ENCODE assay signal across 8 mouse cellular contexts in the genomic region with DNA sequence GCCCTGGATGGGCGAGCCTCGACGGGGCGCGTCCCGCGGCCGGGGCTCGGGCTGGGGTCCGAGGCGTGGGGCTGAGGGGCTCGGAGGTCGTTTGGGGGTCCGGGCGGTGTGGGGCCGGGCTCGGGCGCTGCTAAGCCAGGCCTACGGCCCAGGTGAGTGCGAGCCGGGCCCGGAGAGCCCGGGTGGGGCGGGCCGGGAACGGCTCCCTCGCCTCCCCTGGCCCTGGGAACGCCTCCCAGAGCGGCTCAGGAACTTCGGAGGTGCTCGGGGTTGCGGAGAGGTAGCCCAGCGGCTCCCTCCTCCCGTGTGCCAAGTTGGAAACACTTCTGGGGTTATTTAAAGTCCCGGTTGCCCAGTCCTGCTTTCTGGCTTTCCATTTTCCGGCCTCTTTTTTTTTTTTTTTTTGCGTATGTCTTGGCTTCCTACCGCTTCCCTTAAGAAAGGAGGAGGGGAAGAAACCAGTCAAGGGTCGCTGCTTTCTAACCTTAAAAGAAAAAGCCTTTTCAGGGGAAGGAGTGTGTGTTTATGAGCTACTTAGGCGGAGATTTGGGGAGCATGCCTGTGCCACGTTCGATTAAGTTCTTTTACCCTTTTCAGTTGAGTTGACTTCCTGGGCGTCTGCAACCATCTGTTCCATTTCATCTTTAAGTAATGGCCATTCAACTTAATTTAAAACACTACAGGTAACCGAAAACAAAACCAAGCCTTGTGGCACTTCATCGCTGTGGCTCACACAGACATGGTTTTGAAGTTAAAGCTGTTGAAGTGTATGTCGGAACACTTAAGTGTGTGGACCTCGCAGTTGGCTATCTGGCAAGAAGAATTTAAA. TPM values are rescaled to one million over a fixed set of nuclear protein-coding genes. Genes with fewer than 3 reads are reported as not detected.
DNase-seq lines count a peak whose midpoint lies in the region; ATAC-seq and TF ChIP-seq lines count a peak whose summit lies in the region.

No protein-coding gene starts in this region.

- 4% methylated on average over 47 of the region's 47 CpGs for WGBS in heart, embryonic 10.5 days
- 4% methylated on average over 43 of the region's 47 CpGs for WGBS in forebrain, embryonic 11.5 days
- whole genome bisulfite sequencing in limb, embryonic 15.5 days = 3% methylated on average over 43 of the region's 47 CpGs

- DNase-seq in heart, embryonic 10.5 days (ENCODE audit: low spot score) = no peak
- DNase-seq in heart, adult 8-10 months (ENCODE audit: low spot score) = no peak
- DNase-seq in forebrain, embryonic 11.5 days (ENCODE audit: low spot score) = no peak
- DNase-seq in splenic B cell, adult 2 months (ENCODE audit: low read depth, low spot score) = peak; percentile 20
- DNase-seq in layer of hippocampus, adult 18-20 months (ENCODE audit: low spot score in 2 of 2) = no peak
- no peak for DNase-seq in ovary, adult 18-20 months (ENCODE audit: low spot score)

- H3K4me3 ChIP-seq in heart, embryonic 10.5 days = peak overlapping the region; percentile 99
- H3K4me3 ChIP-seq in E14TG2a.4 (replicated peaks; ENCODE audit: low read length) = peak overlapping the region; percentile 92
- H3K4me3 ChIP-seq in forebrain, embryonic 11.5 days (ENCODE audit: low read depth, low read length) = peak overlapping the region; percentile 91
- peak overlapping the region; percentile 89 for H3K4me3 ChIP-seq in limb, embryonic 15.5 days

- H3K9me3 ChIP-seq in heart, embryonic 10.5 days = no peaks in the 10 kb centered on the region
- no peaks in the 10 kb centered on the region for H3K9me3 ChIP-seq in E14TG2a.4 (ENCODE audit: low read length)
- H3K9me3 ChIP-seq in forebrain, embryonic 11.5 days (ENCODE audit: control insufficient read depth, low read length) = no peaks in the 10 kb centered on the region
- no peaks in the 10 kb centered on the region for H3K9me3 ChIP-seq in limb, embryonic 15.5 days

- peak overlapping the region; percentile 62 for H3K4me2 ChIP-seq in forebrain, embryonic 11.5 days (ENCODE audit: low read depth, low read length, severe bottlenecking)
- H3K4me2 ChIP-seq in limb, embryonic 15.5 days = peak overlapping the region; percentile 86

- no peak for TF ChIP-seq CTCF in E14TG2a.4 (conservative IDR thresholded peaks at IDR 0.05; ENCODE audit: low read length)

- no peaks in the 10 kb centered on the region for H3K27me3 ChIP-seq in heart, embryonic 10.5 days (ENCODE audit: insufficient read depth, poor library complexity, severe bottlenecking)
- no peaks in the 10 kb centered on the region for H3K27me3 ChIP-seq in E14TG2a.4 (ENCODE audit: insufficient read depth, low read length)
- H3K27me3 ChIP-seq in forebrain, embryonic 11.5 days (ENCODE audit: control insufficient read depth, insufficient read depth, low read length) = no peaks in the 10 kb centered on the region
- no peaks in the 10 kb centered on the region for H3K27me3 ChIP-seq in limb, embryonic 15.5 days
- no peaks in the 10 kb centered on the region for H3K27me3 ChIP-seq in splenic B cell, adult 2 months (ENCODE audit: control insufficient read depth, insufficient read depth, low read length, poor library complexity, severe bottlenecking)

- ATAC-seq in forebrain, embryonic 11.5 days (replicated peaks; ENCODE audit: low FRiP score) = no peak; the same call in none of the 2 replicates
- no peak for ATAC-seq in limb, embryonic 15.5 days (ENCODE audit: insufficient number of reproducible peaks, low FRiP score, low TSS enrichment, low read depth)

- peaks cover 21% of the 10 kb centered on the region for H3K36me3 ChIP-seq in heart, embryonic 10.5 days
- peaks cover 28% of the 10 kb centered on the region for H3K36me3 ChIP-seq in E14TG2a.4 (ENCODE audit: insufficient read depth, low read length)
- peaks cover 10% of the 10 kb centered on the region for H3K36me3 ChIP-seq in forebrain, embryonic 11.5 days (ENCODE audit: control insufficient read depth, insufficient read depth, low read length)
- H3K36me3 ChIP-seq in limb, embryonic 15.5 days = peaks cover 19% of the 10 kb centered on the region
- peaks cover 11% of the 10 kb centered on the region; the same call in 1 of the 2 replicates for H3K36me3 ChIP-seq in splenic B cell, adult 2 months (ENCODE audit: control insufficient read depth, insufficient read depth, low read length, poor library complexity, severe bottlenecking)

- H3K9ac ChIP-seq in forebrain, embryonic 11.5 days (ENCODE audit: low read length) = peak overlapping the region; percentile 84
- H3K9ac ChIP-seq in limb, embryonic 15.5 days = peak overlapping the region; percentile 90

- H3K4me1 ChIP-seq in heart, embryonic 10.5 days = peaks cover 14% of the 10 kb centered on the region
- H3K4me1 ChIP-seq in E14TG2a.4 (replicated peaks; ENCODE audit: low read depth, low read length) = peaks cover 47% of the 10 kb centered on the region
- peaks cover 2% of the 10 kb centered on the region; the same call in 1 of the 2 replicates for H3K4me1 ChIP-seq in forebrain, embryonic 11.5 days (replicated peaks; ENCODE audit: control insufficient read depth, insufficient read depth, low read length)
- peaks cover 14% of the 10 kb centered on the region for H3K4me1 ChIP-seq in limb, embryonic 15.5 days

- peak overlapping the region; percentile 96 for H3K27ac ChIP-seq in heart, embryonic 10.5 days
- peak overlapping the region; percentile 93; the same call in 1 of the 2 replicates for H3K27ac ChIP-seq in forebrain, embryonic 11.5 days (ENCODE audit: low read depth, low read length)
- H3K27ac ChIP-seq in limb, embryonic 15.5 days = peak overlapping the region; percentile 96

RNA-seq across cellular contexts. Expression of gene Eif5b, which starts 0.8 kb away (rescaled TPM):
- 21.6 and 29.5 TPM in 2 replicates for polyA plus RNA-seq in heart, embryonic 10.5 days (2016; fragmentation: Nextera tagmentation; extraction: Ambion mirVana)
- total RNA-seq in heart, adult 8-10 months (2022) = 10 to 100 TPM; 51.0 to 57.4 (median 54.5) TPM
- 30.2 and 32.6 TPM in 2 replicates for polyA plus RNA-seq in forebrain, embryonic 11.5 days (2014; fragmentation: Nextera tagmentation; extraction: Ambion mirVana)
- polyA plus RNA-seq in limb, embryonic 15.5 days (2015; fragmentation: Nextera tagmentation; extraction: Ambion mirVana) = 26.3 and 29.3 TPM in 2 replicates
- total RNA-seq in layer of hippocampus, adult 18-20 months (2021) = 10 to 100 TPM; 41.8 to 44.2 TPM

RNA-seq across cellular contexts. Expression of gene Txndc9, which starts 0.9 kb away (rescaled TPM):
- polyA plus RNA-seq in heart, embryonic 10.5 days (2016; fragmentation: Nextera tagmentation; extraction: Ambion mirVana) = 120 and 143 TPM in 2 replicates
- total RNA-seq in heart, adult 8-10 months (2022) = 10 to 100 TPM; 54.6 to 63.0 (median 59.3) TPM
- polyA plus RNA-seq in forebrain, embryonic 11.5 days (2014; fragmentation: Nextera tagmentation; extraction: Ambion mirVana) = 147 and 163 TPM in 2 replicates
- polyA plus RNA-seq in limb, embryonic 15.5 days (2015; fragmentation: Nextera tagmentation; extraction: Ambion mirVana) = 137 and 140 TPM in 2 replicates
- 10 to 100 TPM; 53.9 to 63.5 TPM for total RNA-seq in layer of hippocampus, adult 18-20 months (2021)

RNA-seq across cellular contexts. Expression of gene Lyg1, which starts 41.0 kb away (rescaled TPM):
- polyA plus RNA-seq in heart, embryonic 10.5 days (2016; fragmentation: Nextera tagmentation; extraction: Ambion mirVana) = not detected in 2 replicates
- not detected for total RNA-seq in heart, adult 8-10 months (2022)
- not detected in 2 replicates for polyA plus RNA-seq in forebrain, embryonic 11.5 days (2014; fragmentation: Nextera tagmentation; extraction: Ambion mirVana)
- 0.22 TPM in 1 of 2 replicates, not detected in the other for polyA plus RNA-seq in limb, embryonic 15.5 days (2015; fragmentation: Nextera tagmentation; extraction: Ambion mirVana)
- total RNA-seq in layer of hippocampus, adult 18-20 months (2021) = not detected
